Mouse (Mus musculus): ENCODE measurements around the gene Srsf9. TPM values are rescaled to one million over a fixed set of nuclear protein-coding genes. Genes with fewer than 3 reads are reported as not detected.
"Not testable (repeated sequence)": the region's sequence is repeated elsewhere in the genome, so short reads cannot be mapped to it uniquely, and the experiment has no call there.

Srsf9 gene
- polyA plus RNA-seq, 1 experiment from 2014 or later = 327 TPM

DNA sequence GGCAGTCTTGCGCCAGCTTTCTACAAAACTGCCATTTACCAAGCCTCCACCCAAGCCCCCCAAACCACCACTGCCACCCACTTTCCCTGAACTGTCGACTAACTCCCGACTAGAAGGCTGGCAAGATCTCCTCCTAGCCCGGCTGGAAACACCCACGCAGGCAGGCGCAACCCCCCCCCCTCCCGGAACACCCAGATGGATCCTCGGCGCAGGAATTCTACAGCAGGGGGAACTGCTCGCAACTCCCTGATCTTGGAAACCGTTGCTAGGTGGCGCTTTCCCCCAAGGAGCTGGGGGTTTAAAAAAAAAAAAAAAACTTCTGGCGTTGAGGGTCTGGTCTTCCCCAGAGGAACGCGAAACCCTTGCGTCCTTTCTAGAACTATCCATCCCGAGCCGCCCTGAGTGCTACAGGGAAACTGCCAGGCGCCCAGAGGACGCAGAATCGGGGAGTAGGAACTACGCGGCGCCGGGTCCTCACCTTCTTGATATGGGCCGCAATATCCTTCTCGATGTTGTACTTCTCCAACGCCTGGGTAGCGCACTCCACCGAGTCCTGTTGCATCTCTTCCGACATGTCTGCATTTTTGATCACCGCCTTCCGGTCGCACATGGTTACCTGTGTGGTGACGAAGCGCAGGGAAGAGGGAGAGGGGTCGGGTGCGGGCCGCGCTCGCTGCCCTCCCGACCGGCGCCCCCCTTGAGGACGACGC is 26.8 kb upstream of the Srsf9 start:
- WGBS = under 1% methylated on average over 46 of the region's 46 CpGs

GRCm38 (mm10) chr5:115300792-115301614 is 26.0 kb upstream of the Srsf9 start, which contains the start of gene Dynll1:
Dynll1 (minus strand) TSS chr5:115300999.
- peak within 1 kb of the TSS; percentile 87 for H3K27ac ChIP-seq (ENCODE audit: low read depth, low read length)
- H3K9me3 ChIP-seq (ENCODE audit: control insufficient read depth, low read length) = no peaks in the 10 kb centered on the region
- no peaks in the 10 kb centered on the region for H3K27me3 ChIP-seq (ENCODE audit: control insufficient read depth, insufficient read depth, low read length)
- H3K4me3 ChIP-seq (ENCODE audit: low read depth, low read length) = peak within 1 kb of the TSS; percentile 87
- H3K4me2 ChIP-seq (ENCODE audit: low read depth) = peak within 1 kb of the TSS; percentile 52
- peaks cover 9% of the 10 kb centered on the region for H3K4me1 ChIP-seq (ENCODE audit: control insufficient read depth, insufficient read depth, low read length)
- peaks cover 12% of the 10 kb centered on the region; the same call in 1 of the 2 replicates for H3K36me3 ChIP-seq (ENCODE audit: control insufficient read depth, insufficient read depth, low read length)
- ATAC-seq (ENCODE audit: insufficient read depth, low FRiP score, low TSS enrichment) (peak; percentile 97), DNase-seq (ENCODE audit: low spot score) (peak; percentile 100)
- H3K9ac ChIP-seq (ENCODE audit: low read length) = peak within 1 kb of the TSS; percentile 75
- under 1% methylated on average over 53 of the region's 66 CpGs for WGBS

More for the DNA sequence above, 26.8 kb upstream of the Srsf9 start:
- Histone ChIP-seq H3K4me2 (ENCODE audit: low read depth) (peak overlapping the region; percentile 52), H3K27ac (ENCODE audit: low read depth, low read length) (peak overlapping the region; percentile 87), H3K4me1 (ENCODE audit: control insufficient read depth, insufficient read depth, low read length) (peaks cover 9% of the 10 kb centered on the region), H3K4me3 (ENCODE audit: low read depth, low read length) (peak overlapping the region; percentile 87), H3K9ac (ENCODE audit: low read length) (peak overlapping the region; percentile 75), H3K36me3 (ENCODE audit: control insufficient read depth, insufficient read depth, low read length) (peaks cover 13% of the 10 kb centered on the region; the same call in 1 of the 2 replicates), H3K27me3 (ENCODE audit: control insufficient read depth, insufficient read depth, low read length) (no peaks in the 10 kb centered on the region), H3K9me3 (ENCODE audit: control insufficient read depth, low read length) (no peaks in the 10 kb centered on the region)
- DNase-seq (ENCODE audit: low spot score) (peak; percentile 72), ATAC-seq (ENCODE audit: insufficient read depth, low FRiP score, low TSS enrichment) (peak; percentile 18; the same call in 1 of the 2 replicates)

- Histone ChIP-seq H3K36me3 (ENCODE audit: control insufficient read depth, insufficient read depth, low read length) (peaks cover 8% of the 10 kb centered on the region; the same call in 1 of the 2 replicates), H3K9ac (ENCODE audit: low read length) (peak overlapping the region; percentile 19; the same call in 1 of the 2 replicates), H3K27me3 (ENCODE audit: control insufficient read depth, insufficient read depth, low read length) (no peaks in the 10 kb centered on the region), H3K27ac (ENCODE audit: low read depth, low read length) (peak overlapping the region; percentile 56), H3K9me3 (ENCODE audit: control insufficient read depth, low read length) (no peaks in the 10 kb centered on the region), H3K4me2 (ENCODE audit: low read depth) (peak overlapping the region; percentile 50), H3K4me1 (ENCODE audit: control insufficient read depth, insufficient read depth, low read length) (peaks cover 9% of the 10 kb centered on the region), H3K4me3 (ENCODE audit: low read depth, low read length) (peak overlapping the region; percentile 87)
- no peak for DNase-seq (ENCODE audit: low spot score)
- whole genome bisulfite sequencing = 30% methylated on average over 13 of the region's 13 CpGs
- ATAC-seq (ENCODE audit: insufficient read depth, low FRiP score, low TSS enrichment) = no peak
Observed at GRCm38 (mm10) chr5:115301615-115302014, 25.4 kb upstream of the Srsf9 start.

GRCm38 (mm10) chr5:115302190-115302589 is 24.8 kb upstream of the Srsf9 start:
- not testable (repeated sequence) for H3K27ac ChIP-seq (ENCODE audit: low read depth, low read length); H3K9me3 ChIP-seq (ENCODE audit: control insufficient read depth, low read length); H3K4me1 ChIP-seq (ENCODE audit: control insufficient read depth, insufficient read depth, low read length); H3K4me3 ChIP-seq (ENCODE audit: low read depth, low read length); H3K27me3 ChIP-seq (ENCODE audit: control insufficient read depth, insufficient read depth, low read length); H3K9ac ChIP-seq (ENCODE audit: low read length); DNase-seq (ENCODE audit: low spot score); H3K36me3 ChIP-seq (ENCODE audit: control insufficient read depth, insufficient read depth, low read length); H3K4me2 ChIP-seq (ENCODE audit: low read depth); ATAC-seq (ENCODE audit: insufficient read depth, low FRiP score, low TSS enrichment)
- 87% methylated on average over 3 of the region's 7 CpGs for WGBS

GRCm38 (mm10) chr5:115312354-115312753 is 14.6 kb upstream of the Srsf9 start:
- no peak overlapping the region for H3K4me3 ChIP-seq (ENCODE audit: low read depth, low read length)
- H3K9me3 ChIP-seq (ENCODE audit: control insufficient read depth, low read length) = no peaks in the 10 kb centered on the region
- H3K27ac ChIP-seq (ENCODE audit: low read depth, low read length) = no peak overlapping the region
- peaks cover 8% of the 10 kb centered on the region for H3K4me1 ChIP-seq (ENCODE audit: control insufficient read depth, insufficient read depth, low read length)
- H3K9ac ChIP-seq (ENCODE audit: low read length) = no peak overlapping the region
- WGBS = 84% methylated on average over 4 of the region's 4 CpGs
- H3K4me2 ChIP-seq (ENCODE audit: low read depth) = no peak overlapping the region
- H3K36me3 ChIP-seq (ENCODE audit: control insufficient read depth, insufficient read depth, low read length) = no peaks in the 10 kb centered on the region
- no peaks in the 10 kb centered on the region for H3K27me3 ChIP-seq (ENCODE audit: control insufficient read depth, insufficient read depth, low read length)
- ATAC-seq (ENCODE audit: insufficient read depth, low FRiP score, low TSS enrichment) (no peak), DNase-seq (ENCODE audit: low spot score) (no peak)

DNA sequence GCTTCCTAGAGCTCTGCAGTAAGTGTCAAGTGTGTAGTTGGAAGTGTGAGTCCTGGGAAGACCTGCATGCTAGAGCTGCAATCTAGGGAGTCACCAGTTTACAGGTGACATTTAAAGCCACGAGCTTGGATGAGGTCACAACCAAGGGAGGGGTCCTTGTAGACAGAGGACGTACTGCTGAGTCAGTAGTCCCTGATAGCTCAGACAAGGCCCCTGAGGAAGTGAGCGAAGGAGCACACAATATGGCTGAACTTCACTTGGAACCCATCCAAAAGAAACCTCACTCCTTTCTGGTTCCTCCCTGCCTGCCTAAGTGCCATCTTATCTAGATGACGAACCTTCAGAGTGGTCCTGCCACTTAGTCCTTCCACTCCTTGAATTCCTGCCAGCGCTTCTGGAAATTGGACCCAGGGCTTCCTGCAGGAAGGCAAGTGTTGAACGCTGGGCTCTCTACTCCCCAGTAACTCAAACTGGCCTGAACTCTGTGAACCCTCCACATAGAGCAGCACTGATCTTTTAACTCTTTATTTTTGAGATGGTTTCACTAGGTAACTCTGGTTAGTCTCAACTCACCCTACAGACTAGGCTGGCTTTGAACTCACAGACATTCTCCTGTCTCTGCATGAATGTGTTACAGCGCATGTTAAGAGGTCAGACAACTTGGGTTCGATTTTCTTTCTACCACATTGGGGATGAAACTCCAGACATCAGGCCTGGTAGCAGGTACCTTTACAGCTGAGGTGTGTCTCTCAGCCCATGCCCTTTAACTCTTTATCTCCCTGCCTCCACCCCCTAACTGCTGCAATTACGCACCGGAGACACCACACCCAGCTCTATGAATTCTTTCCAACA is 13.9 kb upstream of the Srsf9 start:
- H3K4me2 ChIP-seq (ENCODE audit: low read depth) = no peak overlapping the region
- no peaks in the 10 kb centered on the region for H3K36me3 ChIP-seq (ENCODE audit: control insufficient read depth, insufficient read depth, low read length)
- H3K9me3 ChIP-seq (ENCODE audit: control insufficient read depth, low read length) = no peaks in the 10 kb centered on the region
- H3K4me3 ChIP-seq (ENCODE audit: low read depth, low read length) = no peak overlapping the region
- H3K27ac ChIP-seq (ENCODE audit: low read depth, low read length) = no peak overlapping the region
- DNase-seq (ENCODE audit: low spot score) (no peak), ATAC-seq (ENCODE audit: insufficient read depth, low FRiP score, low TSS enrichment) (no peak)
- H3K9ac ChIP-seq (ENCODE audit: low read length) = no peak overlapping the region
- H3K27me3 ChIP-seq (ENCODE audit: control insufficient read depth, insufficient read depth, low read length) = no peaks in the 10 kb centered on the region
- WGBS = 86% methylated on average over 10 of the region's 10 CpGs
- peaks cover 15% of the 10 kb centered on the region for H3K4me1 ChIP-seq (ENCODE audit: control insufficient read depth, insufficient read depth, low read length)

GRCm38 (mm10) chr5:115313668-115313943 is 13.4 kb upstream of the Srsf9 start:
- H3K9me3 ChIP-seq (ENCODE audit: control insufficient read depth, low read length) = no peaks in the 10 kb centered on the region
- H3K27ac ChIP-seq (ENCODE audit: low read depth, low read length) = no peak overlapping the region
- DNase-seq (ENCODE audit: low spot score) (no peak), ATAC-seq (ENCODE audit: insufficient read depth, low FRiP score, low TSS enrichment) (no peak)
- H3K4me3 ChIP-seq (ENCODE audit: low read depth, low read length) = no peak overlapping the region
- no peaks in the 10 kb centered on the region for H3K36me3 ChIP-seq (ENCODE audit: control insufficient read depth, insufficient read depth, low read length)
- 35% methylated on average over 5 of the region's 5 CpGs for WGBS
- H3K4me1 ChIP-seq (ENCODE audit: control insufficient read depth, insufficient read depth, low read length) = peaks cover 18% of the 10 kb centered on the region
- no peak overlapping the region for H3K9ac ChIP-seq (ENCODE audit: low read length)
- no peak overlapping the region for H3K4me2 ChIP-seq (ENCODE audit: low read depth)
- H3K27me3 ChIP-seq (ENCODE audit: control insufficient read depth, insufficient read depth, low read length) = no peaks in the 10 kb centered on the region

GRCm38 (mm10) chr5:115316968-115317644 is 9.9 kb upstream of the Srsf9 start:
- Histone ChIP-seq H3K27ac (ENCODE audit: low read depth, low read length) (peak overlapping the region; percentile 91), H3K36me3 (ENCODE audit: control insufficient read depth, insufficient read depth, low read length) (no peaks in the 10 kb centered on the region), H3K9me3 (ENCODE audit: control insufficient read depth, low read length) (no peaks in the 10 kb centered on the region), H3K27me3 (ENCODE audit: control insufficient read depth, insufficient read depth, low read length) (no peaks in the 10 kb centered on the region), H3K4me2 (ENCODE audit: low read depth) (peak overlapping the region; percentile 13; the same call in 1 of the 2 replicates), H3K9ac (ENCODE audit: low read length) (peak overlapping the region; percentile 27), H3K4me1 (ENCODE audit: control insufficient read depth, insufficient read depth, low read length) (peaks cover 25% of the 10 kb centered on the region), H3K4me3 (ENCODE audit: low read depth, low read length) (no peak overlapping the region)
- ATAC-seq (ENCODE audit: insufficient read depth, low FRiP score, low TSS enrichment) (0 out of 2 replicates have a peak, but pooled peaks have one; percentile 13), DNase-seq (ENCODE audit: low spot score) (peak; percentile 52)
- 7% methylated on average over 14 of the region's 14 CpGs for WGBS

Data from neural tube, embryonic 11.5 days (tissue).